Mouse (Mus musculus): Measurements from ENCODE around the gene Usp36. TPM values are rescaled to one million over a fixed set of nuclear protein-coding genes. Genes with fewer than 3 reads are reported as not detected.

Gene Usp36
- 17.7 and 19.4 TPM in 2 replicates for polyA plus RNA-seq (2015; fragmentation: Nextera tagmentation; extraction: Ambion mirVana)

GRCm38 (mm10) chr11:118289999-118290889 is at the start of gene Usp36:
TSS of gene Usp36 (minus strand) at chr11:118290244.
- Histone ChIP-seq H3K27me3 (no peaks in the 10 kb centered on the region), H3K9me3 (no peaks in the 10 kb centered on the region), H3K9ac (peak within 1 kb of the TSS; percentile 89), H3K4me1 (peaks cover 15% of the 10 kb centered on the region), H3K36me3 (peaks cover 24% of the 10 kb centered on the region), H3K4me3 (peak within 1 kb of the TSS; percentile 89), H3K4me2 (peak within 1 kb of the TSS; percentile 87), H3K27ac (peak within 1 kb of the TSS; percentile 80)
- WGBS: under 1% methylated on average over 68 of the region's 68 CpGs
- ATAC-seq (ENCODE audit: borderline replicate concordance, extremely low read depth, low FRiP score, low TSS enrichment): peak; percentile 98

GRCm38 (mm10) chr11:118337491-118338168 is 47.6 kb upstream of the Usp36 start:
- H3K9me3 ChIP-seq: no peaks in the 10 kb centered on the region
- WGBS: 61% methylated on average over 8 of the region's 8 CpGs
- H3K4me1 ChIP-seq: peaks cover 8% of the 10 kb centered on the region
- no peaks in the 10 kb centered on the region for H3K27me3 ChIP-seq
- H3K4me2 ChIP-seq: no peak overlapping the region
- H3K27ac ChIP-seq: no peak overlapping the region
- H3K36me3 ChIP-seq: peaks cover 5% of the 10 kb centered on the region; the same call in 1 of the 2 replicates
- H3K4me3 ChIP-seq: no peak overlapping the region
- ATAC-seq (ENCODE audit: borderline replicate concordance, extremely low read depth, low FRiP score, low TSS enrichment): no peak
- no peak overlapping the region for H3K9ac ChIP-seq

GRCm38 (mm10) chr11:118333431-118333830 is 43.4 kb upstream of the Usp36 start:
- ATAC-seq (ENCODE audit: borderline replicate concordance, extremely low read depth, low FRiP score, low TSS enrichment): no peak
- 84% methylated on average over 17 of the region's 17 CpGs for WGBS

GRCm38 (mm10) chr11:118332376-118332775 is 42.3 kb upstream of the Usp36 start:
- no peaks in the 10 kb centered on the region for H3K27me3 ChIP-seq
- ATAC-seq (ENCODE audit: borderline replicate concordance, extremely low read depth, low FRiP score, low TSS enrichment): no peak
- 87% methylated on average over 11 of the region's 11 CpGs for WGBS
- no peaks in the 10 kb centered on the region for H3K9me3 ChIP-seq
- no peak overlapping the region for H3K9ac ChIP-seq
- H3K4me2 ChIP-seq: no peak overlapping the region
- peaks cover 5% of the 10 kb centered on the region; the same call in 1 of the 2 replicates for H3K36me3 ChIP-seq
- peaks cover 8% of the 10 kb centered on the region for H3K4me1 ChIP-seq
- H3K4me3 ChIP-seq: no peak overlapping the region
- no peak overlapping the region for H3K27ac ChIP-seq

More at GRCm38 (mm10) chr11:118333431-118333830, 43.4 kb upstream of the Usp36 start:
- H3K36me3 ChIP-seq: peaks cover 5% of the 10 kb centered on the region; the same call in 1 of the 2 replicates
- H3K27ac ChIP-seq: no peak overlapping the region
- no peak overlapping the region for H3K9ac ChIP-seq
- H3K9me3 ChIP-seq: no peaks in the 10 kb centered on the region
- no peaks in the 10 kb centered on the region for H3K4me1 ChIP-seq
- no peaks in the 10 kb centered on the region for H3K27me3 ChIP-seq
- H3K4me2 ChIP-seq: no peak overlapping the region
- H3K4me3 ChIP-seq: no peak overlapping the region

GRCm38 (mm10) chr11:118330777-118331176 is 40.7 kb upstream of the Usp36 start:
- Histone ChIP-seq H3K27ac (no peak overlapping the region), H3K27me3 (no peaks in the 10 kb centered on the region), H3K36me3 (peaks cover 5% of the 10 kb centered on the region; the same call in 1 of the 2 replicates), H3K4me3 (no peak overlapping the region), H3K9ac (no peak overlapping the region), H3K4me2 (no peak overlapping the region), H3K4me1 (peaks cover 16% of the 10 kb centered on the region), H3K9me3 (no peaks in the 10 kb centered on the region)
- no peak for ATAC-seq (ENCODE audit: borderline replicate concordance, extremely low read depth, low FRiP score, low TSS enrichment)
- 92% methylated on average over 16 of the region's 16 CpGs for WGBS

- WGBS: 92% methylated on average over 14 of the region's 14 CpGs
- Histone ChIP-seq H3K9me3 (no peaks in the 10 kb centered on the region), H3K4me2 (no peak overlapping the region), H3K4me3 (no peak overlapping the region), H3K27ac (no peak overlapping the region), H3K36me3 (peaks cover 5% of the 10 kb centered on the region; the same call in 1 of the 2 replicates), H3K27me3 (no peaks in the 10 kb centered on the region), H3K4me1 (peaks cover 16% of the 10 kb centered on the region), H3K9ac (no peak overlapping the region)
- ATAC-seq (ENCODE audit: borderline replicate concordance, extremely low read depth, low FRiP score, low TSS enrichment): no peak
Measured at GRCm38 (mm10) chr11:118330361-118330760, 40.3 kb upstream of the Usp36 start.

- Histone ChIP-seq H3K27me3 (no peaks in the 10 kb centered on the region), H3K36me3 (peaks cover 5% of the 10 kb centered on the region; the same call in 1 of the 2 replicates), H3K4me2 (no peak overlapping the region), H3K4me3 (no peak overlapping the region), H3K9ac (no peak overlapping the region), H3K4me1 (peaks cover 21% of the 10 kb centered on the region), H3K27ac (no peak overlapping the region), H3K9me3 (no peaks in the 10 kb centered on the region)
- WGBS: 81% methylated on average over 5 of the region's 5 CpGs
- no peak for ATAC-seq (ENCODE audit: borderline replicate concordance, extremely low read depth, low FRiP score, low TSS enrichment)
Measured at GRCm38 (mm10) chr11:118328947-118329346, 38.9 kb upstream of the Usp36 start.

- Histone ChIP-seq H3K4me2 (no peak overlapping the region), H3K9ac (no peak overlapping the region), H3K27me3 (no peaks in the 10 kb centered on the region), H3K36me3 (peaks cover 4% of the 10 kb centered on the region; the same call in 1 of the 2 replicates), H3K9me3 (no peaks in the 10 kb centered on the region), H3K4me1 (peaks cover 21% of the 10 kb centered on the region), H3K27ac (no peak overlapping the region), H3K4me3 (no peak overlapping the region)
- WGBS: 90% methylated on average over 6 of the region's 6 CpGs
- no peak for ATAC-seq (ENCODE audit: borderline replicate concordance, extremely low read depth, low FRiP score, low TSS enrichment)
Measured at GRCm38 (mm10) chr11:118328511-118328910, 38.5 kb upstream of the Usp36 start.

- H3K9ac ChIP-seq: no peak overlapping the region
- H3K9me3 ChIP-seq: no peaks in the 10 kb centered on the region
- peaks cover 21% of the 10 kb centered on the region for H3K4me1 ChIP-seq
- WGBS: 62% methylated on average over 24 of the region's 24 CpGs
- H3K4me3 ChIP-seq: no peak overlapping the region
- no peaks in the 10 kb centered on the region for H3K36me3 ChIP-seq
- ATAC-seq (ENCODE audit: borderline replicate concordance, extremely low read depth, low FRiP score, low TSS enrichment): peak; percentile 29
- H3K27me3 ChIP-seq: no peaks in the 10 kb centered on the region
- H3K27ac ChIP-seq: peak overlapping the region; percentile 45
- H3K4me2 ChIP-seq: no peak overlapping the region
Measured at GRCm38 (mm10) chr11:118326991-118327971, 37.2 kb upstream of the Usp36 start.

- no peaks in the 10 kb centered on the region for H3K27me3 ChIP-seq
- WGBS: 77% methylated on average over 4 of the region's 4 CpGs
- ATAC-seq (ENCODE audit: borderline replicate concordance, extremely low read depth, low FRiP score, low TSS enrichment): no peak
- peaks cover 21% of the 10 kb centered on the region for H3K4me1 ChIP-seq
- no peak overlapping the region for H3K9ac ChIP-seq
- H3K4me2 ChIP-seq: no peak overlapping the region
- H3K9me3 ChIP-seq: no peaks in the 10 kb centered on the region
- H3K27ac ChIP-seq: no peak overlapping the region
- H3K4me3 ChIP-seq: no peak overlapping the region
- no peaks in the 10 kb centered on the region for H3K36me3 ChIP-seq
Measured at GRCm38 (mm10) chr11:118326491-118326890, 36.4 kb upstream of the Usp36 start.

GRCm38 (mm10) chr11:118324541-118324940 is 34.5 kb upstream of the Usp36 start:
- Histone ChIP-seq H3K27me3 (no peaks in the 10 kb centered on the region), H3K9me3 (no peaks in the 10 kb centered on the region), H3K36me3 (0 out of 2 replicates have a peak, but pooled peaks cover under 1% of the 10 kb centered on the region), H3K9ac (no peak overlapping the region), H3K27ac (no peak overlapping the region), H3K4me2 (no peak overlapping the region), H3K4me3 (no peak overlapping the region), H3K4me1 (peaks cover 21% of the 10 kb centered on the region)
- ATAC-seq (ENCODE audit: borderline replicate concordance, extremely low read depth, low FRiP score, low TSS enrichment): no peak
- WGBS: 56% methylated on average over 5 of the region's 5 CpGs

All from lung, embryonic 15.5 days (tissue).